Mouse (Mus musculus) bone marrow macrophage, adult 2 months (primary cell): ENCODE measurements around the gene Nup155.

Source experiments
- CTCF ChIP-seq: IDR thresholded peaks from 2 replicates; pipeline ENCODE4 v1.5.1; 2012; ENCODE audit warnings: low read depth, mild to moderate bottlenecking, low read length, moderate library complexity
- POLR2A ChIP-seq: IDR thresholded peaks from 2 replicates; pipeline ENCODE4 v1.6.1; 2012; ENCODE audit warnings: mild to moderate bottlenecking, low read depth, low read length, borderline replicate concordance

- no peak for TF ChIP-seq CTCF
- no peak for TF ChIP-seq POLR2A
These were observed 81.4 kb downstream of the Nup155 start for GRCm38 (mm10) chr15:8190435-8190834.
